Mouse (Mus musculus) C2C12 (cell line): Measurements from ENCODE around the gene Bmper.

ENCODE experiments used
- CTCF ChIP-seq: IDR thresholded peaks from one replicate; pipeline ENCODE4 v1.5.1; 2011; ENCODE audit not compliant: control insufficient read depth, insufficient read depth, insufficient read length
- FOSL1 ChIP-seq: IDR thresholded peaks from one replicate; pipeline ENCODE4 v1.8.0; 2011; ENCODE audit warnings: mild to moderate bottlenecking, low read length; ENCODE audit not compliant: poor library complexity, insufficient read depth, severe bottlenecking
- USF1 ChIP-seq: IDR thresholded peaks from one replicate; pipeline ENCODE4 v1.6.1; 2011; ENCODE audit warnings: low read depth, mild to moderate bottlenecking, control low read depth, moderate library complexity

DNA sequence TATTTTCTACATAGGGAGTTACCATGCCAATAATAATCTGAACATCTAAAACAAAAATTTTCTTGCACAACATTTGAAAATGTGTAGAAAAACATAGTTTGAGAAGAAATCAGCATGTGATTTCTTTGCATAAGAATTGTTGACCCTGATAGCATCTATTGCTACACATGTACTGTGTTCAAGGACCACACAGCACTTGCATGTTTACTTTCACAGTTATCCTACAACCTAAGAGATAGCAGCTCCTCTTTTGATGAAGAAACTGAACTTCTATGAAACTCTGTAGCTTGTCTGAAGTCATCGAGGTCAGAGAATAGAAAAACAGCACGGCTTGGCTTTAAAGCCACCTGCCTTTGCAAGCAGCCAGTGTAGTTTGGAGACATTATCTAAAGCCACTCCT lies 85.0 kb downstream of the Bmper start:
- TF ChIP-seq CTCF (no peak), USF1 (no peak), FOSL1 (no peak)
